Mouse (Mus musculus) left cerebral cortex, postnatal 14 days (tissue): ENCODE measurements at regions not wholly inside any gene's neighbourhood (a gene's known extent, or its start where the extent isn't known, plus 50 kb on each side); places are given as distances from the start of the nearest gene placed in this dataset.

ENCODE experiments used
- DNase-seq, 2 experiments: peaks; one replicate each; pipeline ENCODE4 v3.0.0; 2021 to 2022; ENCODE audit warnings: low spot score in 2 of 2, mixed read lengths in 1 of 2
- intact Hi-C: fragments of 180-260 bp; cut with DNase I; formaldehyde crosslinking; loops from one replicate; pipeline ENCODE4 v1.15.1; 2025

GRCm38 (mm10) chr2:61454729-61455128 is 123.7 kb upstream of the Tank start:
- intact Hi-C loops, result loop anchor here (5.0 kb wide), 1 partner anchor 732 kb away; the partner anchor contains the start of gene Itgb6
- DNase-seq, result no peak

- peak; percentile 93 to 94 for DNase-seq
Observed at GRCm38 (mm10) chr2:61454311-61454728, 124.1 kb upstream of the Tank start.

GRCm38 (mm10) chr2:61453490-61454281 is 124.7 kb upstream of the Tank start:
- intact Hi-C loops, result loop anchor here (5.0 kb wide), 1 partner anchor 731 kb away; the partner anchor contains the start of gene Itgb6
- DNase-seq, result no peak

More at GRCm38 (mm10) chr2:61454311-61454728, 124.1 kb upstream of the Tank start:
- intact Hi-C loops, result loop anchor here (5.0 kb wide), 1 partner anchor 732 kb away; the partner anchor contains the start of gene Itgb6

- intact Hi-C loops, result loop anchor here (5.0 kb wide), 1 partner anchor 730 kb away; the partner anchor contains the start of gene Itgb6
- DNase-seq, result no peak
Observed at GRCm38 (mm10) chr2:61452581-61452980, 125.8 kb upstream of the Tank start.

- intact Hi-C loops, result loop anchor here (5.0 kb wide), 1 partner anchor 728 kb away; the partner anchor contains the start of gene Itgb6
- DNase-seq, result no peak
Observed at GRCm38 (mm10) chr2:61450731-61451130, 127.7 kb upstream of the Tank start.

- no peak for DNase-seq
Observed at GRCm38 (mm10) chr2:61436591-61436990, 141.8 kb upstream of the Tank start.

GRCm38 (mm10) chr2:61407881-61408280 is 170.5 kb upstream of the Tank start:
- intact Hi-C loops, result loop anchor here (10.0 kb wide), 1 partner anchor 503 kb away; no protein-coding TSS in a partner anchor
- DNase-seq, result no peak

More at GRCm38 (mm10) chr2:61436591-61436990, 141.8 kb upstream of the Tank start:
- intact Hi-C loops, result no loop called here

GRCm38 (mm10) chr2:61406104-61406751 is 172.2 kb upstream of the Tank start:
- intact Hi-C loops, result loop anchor here (10.0 kb wide), 1 partner anchor 501 kb away; no protein-coding TSS in a partner anchor
- DNase-seq, result no peak

GRCm38 (mm10) chr2:61405261-61405660 is 173.1 kb upstream of the Tank start:
- DNase-seq, result no peak
- intact Hi-C loops, result loop anchor here (10.0 kb wide), 1 partner anchor 500 kb away; no protein-coding TSS in a partner anchor

GRCm38 (mm10) chr2:61402588-61403487 is 175.5 kb upstream of the Tank start:
- intact Hi-C loops, result loop anchor here (5.0 to 10.0 kb wide), 2 partner anchors 498 to 681 kb away; partner anchors contain the start of gene Itgb6
- peak in 1 of 2 experiments; percentile 3 for DNase-seq

- intact Hi-C loops, result loop anchor here (5.0 to 10.0 kb wide), 2 partner anchors 497 to 680 kb away; partner anchors contain the start of gene Itgb6
- DNase-seq, result peak; percentile 56 to 75
Observed at GRCm38 (mm10) chr2:61401636-61402587, 176.5 kb upstream of the Tank start.

- peak in 1 of 2 experiments; percentile 2 for DNase-seq
- intact Hi-C loops, result no loop called here
Observed at GRCm38 (mm10) chr2:61398633-61399032, 179.8 kb upstream of the Tank start.

GRCm38 (mm10) chr2:61389622-61390021 is 188.8 kb upstream of the Tank start:
- no peak for DNase-seq
- intact Hi-C loops, result no loop called here

GRCm38 (mm10) chr2:61389207-61389606 is 189.2 kb upstream of the Tank start:
- no peak for DNase-seq
- intact Hi-C loops, result no loop called here

- intact Hi-C loops, result no loop called here
- DNase-seq, result no peak
Observed at GRCm38 (mm10) chr2:61387561-61387960, 190.8 kb upstream of the Tank start.

- DNase-seq, result no peak
- intact Hi-C loops, result no loop called here
Observed at GRCm38 (mm10) chr2:61386966-61387365, 191.4 kb upstream of the Tank start.

GRCm38 (mm10) chr2:61384467-61384866 is 193.9 kb upstream of the Tank start:
- intact Hi-C loops, result no loop called here
- DNase-seq, result no peak

- intact Hi-C loops, result no loop called here
- no peak for DNase-seq
Observed at GRCm38 (mm10) chr2:61383744-61384295, 194.6 kb upstream of the Tank start.
